Mouse (Mus musculus): ENCODE data around the gene Tmem221.
"Not testable (repeated sequence)": the region's sequence is repeated elsewhere in the genome, so short reads cannot be mapped to it uniquely, and the experiment has no call there.

Gene Tmem221

GRCm38 (mm10) chr8:71526272-71526671 is 32.4 kb downstream of the Tmem221 start:
- in situ Hi-C loops (cut with MboI; ENCODE audit: low pct_unique_long_range_greater_than_20kb in 1 of 2, low sequenced_read_pairs in 2 of 2, unreplicated experiment in 1 of 2), result no loop called here

DNA sequence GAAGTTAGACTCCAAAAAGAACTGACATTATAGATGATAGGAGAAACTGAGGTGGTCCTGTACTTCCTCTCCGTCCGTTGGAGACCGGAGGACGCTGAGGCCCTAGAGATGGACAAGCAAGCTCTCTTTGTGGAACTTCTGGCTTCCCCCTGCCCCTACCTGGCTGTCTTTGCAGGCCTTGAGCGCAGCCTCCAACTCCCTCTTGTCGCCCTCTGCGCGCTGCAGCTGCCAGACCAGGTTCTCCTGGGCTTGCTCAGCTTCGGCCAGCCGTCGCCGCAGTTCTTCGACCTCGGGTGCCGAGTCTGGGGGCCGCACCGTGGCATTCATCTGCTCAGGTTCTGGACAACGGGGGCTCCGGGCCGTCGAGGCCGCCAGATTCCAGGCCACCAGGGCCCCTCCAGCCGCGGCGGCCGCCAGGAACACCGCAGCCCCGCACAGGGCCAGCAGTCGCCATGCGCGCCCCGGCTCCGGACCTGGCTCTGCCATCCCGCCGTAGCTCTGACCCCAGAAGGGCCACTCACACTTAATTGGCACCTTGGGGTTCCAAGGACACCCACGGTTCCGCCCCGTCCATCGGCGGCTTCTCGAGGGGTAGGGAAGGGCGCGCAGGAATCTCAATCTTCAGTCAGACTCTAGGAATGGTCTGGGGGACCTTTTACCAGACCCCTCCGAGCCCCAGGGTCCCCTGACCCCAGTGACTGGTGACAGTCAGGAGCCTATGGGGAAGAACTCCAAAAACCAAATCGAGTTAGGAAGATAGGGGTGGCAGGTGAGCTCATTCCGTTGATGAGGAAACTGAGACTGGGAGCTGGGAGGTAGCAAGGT is 33.2 kb downstream of the Tmem221 start, which contains the start of gene Ccdc194:
TSS of gene Ccdc194 (minus strand) at position 486 of the 825 bp plus-strand sequence.
- in situ Hi-C loops (cut with MboI; ENCODE audit: low pct_unique_long_range_greater_than_20kb in 1 of 2, low sequenced_read_pairs in 2 of 2, unreplicated experiment in 1 of 2), result no loop called here

DNA sequence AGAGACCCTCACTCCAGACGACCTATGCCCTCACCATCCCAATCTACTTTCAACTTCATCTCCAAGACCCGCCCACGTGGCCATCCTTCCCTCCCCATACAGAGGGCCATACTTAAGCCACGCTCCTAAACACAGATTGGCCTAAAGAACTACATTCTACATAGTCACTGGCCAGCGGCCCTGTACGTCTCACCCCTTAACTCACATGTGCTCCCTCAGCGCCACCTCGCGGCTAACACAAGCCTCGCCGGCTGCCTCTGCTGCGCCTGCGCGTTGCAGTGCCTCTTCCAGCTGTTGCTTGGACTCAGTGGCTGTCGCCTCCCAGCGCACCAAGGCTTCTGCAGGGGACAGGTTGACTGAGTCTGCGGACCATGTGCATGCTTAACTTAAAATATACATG is 37.0 kb downstream of the Tmem221 start:
- in situ Hi-C loops (cut with MboI; ENCODE audit: low pct_unique_long_range_greater_than_20kb in 1 of 2, low sequenced_read_pairs in 2 of 2, unreplicated experiment in 1 of 2), result loop anchor here in 1 of 2 experiments (5.0 kb wide), 1 partner anchor 79 kb away; no protein-coding TSS in a partner anchor

DNA sequence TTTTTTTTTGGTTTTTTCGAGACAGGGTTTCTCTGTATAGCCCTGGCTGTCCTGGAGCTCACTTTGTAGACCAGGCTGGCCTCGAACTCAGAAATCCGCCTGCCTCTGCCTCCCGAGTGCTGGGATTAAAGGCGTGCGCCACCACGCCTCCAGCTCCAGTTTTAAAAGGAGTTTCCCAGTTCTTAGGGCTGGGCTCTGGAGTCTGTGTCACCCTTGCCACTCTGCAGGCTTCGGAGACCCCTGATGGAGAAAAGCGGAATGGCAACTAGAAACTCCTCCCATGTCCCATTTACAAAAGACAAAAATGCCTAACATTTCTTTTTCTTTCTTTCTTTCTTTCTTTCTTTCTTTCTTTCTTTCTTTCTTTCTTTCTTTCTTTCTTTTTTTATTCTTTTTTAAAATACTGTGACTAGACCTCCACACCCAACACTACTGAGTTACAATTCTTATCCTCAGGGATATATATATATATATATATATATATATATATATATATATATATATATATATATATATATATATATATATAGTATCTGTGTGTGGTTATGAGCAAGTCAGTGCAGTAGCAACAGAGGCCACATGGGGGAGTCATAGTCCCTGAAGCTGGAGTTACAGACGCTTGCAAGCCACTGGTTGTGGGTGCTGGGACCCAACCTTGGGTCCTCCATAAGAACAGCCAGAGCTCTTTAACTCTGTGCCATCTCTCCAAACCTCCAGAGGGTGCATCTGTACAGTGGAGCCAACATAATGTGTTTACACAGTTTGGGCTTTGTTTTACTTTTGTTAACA is 39.4 kb downstream of the Tmem221 start:
- in situ Hi-C loops (cut with MboI; ENCODE audit: low pct_unique_long_range_greater_than_20kb in 1 of 2, low sequenced_read_pairs in 2 of 2, unreplicated experiment in 1 of 2), result not testable (repeated sequence)

- in situ Hi-C loops (cut with MboI; ENCODE audit: low pct_unique_long_range_greater_than_20kb in 1 of 2, low sequenced_read_pairs in 2 of 2, unreplicated experiment in 1 of 2), result no loop called here
Measured at GRCm38 (mm10) chr8:71516786-71517185, 41.9 kb downstream of the Tmem221 start.

DNA sequence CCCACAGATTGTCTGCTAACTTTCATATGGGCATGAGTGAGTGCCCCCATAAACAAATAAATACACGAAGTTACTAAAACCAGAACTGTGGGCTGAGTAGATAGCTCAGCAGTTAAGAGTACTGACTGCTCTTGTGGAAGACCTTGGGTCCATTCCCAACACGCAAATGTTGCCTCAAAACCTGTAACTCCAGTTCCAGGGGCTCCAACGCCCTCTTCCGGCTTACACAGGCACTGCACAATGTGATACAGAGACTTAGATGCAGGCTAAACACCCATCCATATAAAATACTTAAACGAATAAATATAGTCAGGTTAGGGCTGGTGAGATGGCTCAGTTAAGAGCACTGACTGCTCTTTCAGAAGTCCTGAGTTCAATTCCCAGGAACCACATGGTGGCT is 43.6 kb downstream of the Tmem221 start:
- in situ Hi-C loops (cut with MboI; ENCODE audit: low pct_unique_long_range_greater_than_20kb in 1 of 2, low sequenced_read_pairs in 2 of 2, unreplicated experiment in 1 of 2), result no loop called here

DNA sequence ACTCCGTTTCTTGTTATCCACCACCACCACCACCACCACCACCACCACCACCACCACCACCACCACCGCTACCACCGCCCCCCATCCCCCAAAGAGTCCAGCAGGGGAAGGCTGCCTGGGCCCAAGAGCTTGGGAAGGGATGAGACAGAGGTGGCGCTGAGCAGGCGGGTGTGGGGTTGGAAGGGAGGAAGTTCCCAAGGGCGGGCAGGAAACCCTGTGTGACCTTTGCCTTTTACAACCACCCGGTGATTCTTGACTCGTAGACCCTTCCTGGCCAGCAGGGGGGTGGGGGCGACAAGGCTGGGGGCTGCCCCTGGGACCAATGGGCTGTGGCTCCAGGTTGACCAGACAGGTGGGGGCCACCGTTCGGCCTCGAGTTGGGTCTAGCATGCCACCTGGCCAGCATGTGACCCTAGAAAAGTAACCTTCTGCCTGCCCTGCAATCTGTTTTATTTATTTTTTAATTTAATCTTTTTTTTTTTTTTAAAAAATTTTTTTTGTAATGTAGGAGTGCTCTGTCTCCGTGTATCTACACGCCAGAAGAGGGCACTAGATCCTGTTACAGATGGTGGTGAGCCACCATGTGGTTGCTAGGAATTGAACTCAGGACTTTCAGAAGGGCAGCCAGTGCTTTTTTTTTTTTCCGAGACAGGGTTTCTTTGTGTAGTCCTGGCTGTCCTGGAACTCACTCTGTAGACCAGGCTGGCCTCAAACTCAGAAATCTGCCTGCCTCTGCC is 45.5 kb downstream of the Tmem221 start:
- in situ Hi-C loops (cut with MboI; ENCODE audit: low pct_unique_long_range_greater_than_20kb in 1 of 2, low sequenced_read_pairs in 2 of 2, unreplicated experiment in 1 of 2), result no loop called here

DNA sequence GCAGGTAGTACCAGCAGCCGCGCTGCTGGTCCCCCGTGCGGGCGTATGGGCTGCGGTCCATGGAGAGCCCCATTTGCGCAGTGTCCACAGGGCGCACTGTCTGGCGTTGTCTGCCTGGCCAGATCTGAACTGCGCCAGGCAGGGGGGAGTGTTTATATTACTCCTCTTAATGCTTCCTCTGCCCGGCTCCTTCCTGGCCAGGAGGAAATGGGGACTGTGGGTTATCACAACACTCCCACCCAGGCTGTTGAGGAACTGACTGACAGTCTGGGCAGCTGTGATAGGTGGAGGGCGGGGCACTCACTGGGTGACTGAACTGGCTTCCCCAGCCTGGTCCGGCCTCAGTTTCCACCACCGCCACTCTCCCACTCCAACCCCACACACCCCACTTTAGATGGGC is 47.0 kb downstream of the Tmem221 start, which contains the start of gene Plvap:
TSS of gene Plvap (minus strand) at position 109 of the 400 bp plus-strand sequence.
- in situ Hi-C loops (cut with MboI; ENCODE audit: low pct_unique_long_range_greater_than_20kb in 1 of 2, low sequenced_read_pairs in 2 of 2, unreplicated experiment in 1 of 2), result no loop called here

GRCm38 (mm10) chr8:71509316-71509715 is 49.4 kb downstream of the Tmem221 start:
- in situ Hi-C loops (cut with MboI; ENCODE audit: low pct_unique_long_range_greater_than_20kb in 1 of 2, low sequenced_read_pairs in 2 of 2, unreplicated experiment in 1 of 2), result no loop called here

DNA sequence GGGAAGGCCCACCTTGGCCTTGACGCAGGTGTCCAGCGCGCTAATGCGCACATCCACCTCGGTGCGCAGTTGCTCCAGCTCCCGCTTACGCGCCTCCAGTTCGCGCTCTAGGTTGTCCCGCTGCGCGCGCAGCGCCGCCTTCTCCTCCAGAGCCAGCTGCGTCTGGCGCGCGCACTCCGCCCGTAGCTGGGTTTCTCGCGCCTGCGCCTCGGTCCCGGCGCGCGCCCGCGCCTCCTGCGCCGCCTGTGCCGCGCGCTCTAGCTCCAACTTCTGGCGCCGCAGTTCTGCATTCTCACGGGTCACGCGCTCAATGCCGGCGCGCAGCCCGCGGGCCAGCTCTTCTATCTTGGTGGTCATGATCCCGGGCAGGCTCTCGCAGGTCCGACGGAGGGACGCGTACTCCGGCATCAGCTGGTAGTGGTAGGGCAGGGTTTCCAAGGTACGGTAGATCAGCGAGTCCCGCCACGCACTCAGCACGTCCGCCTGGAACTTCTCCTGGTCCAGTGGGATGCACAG is 51.0 kb downstream of the Tmem221 start:
- in situ Hi-C loops (cut with MboI; ENCODE audit: low pct_unique_long_range_greater_than_20kb in 1 of 2, low sequenced_read_pairs in 2 of 2, unreplicated experiment in 1 of 2), result no loop called here

DNA sequence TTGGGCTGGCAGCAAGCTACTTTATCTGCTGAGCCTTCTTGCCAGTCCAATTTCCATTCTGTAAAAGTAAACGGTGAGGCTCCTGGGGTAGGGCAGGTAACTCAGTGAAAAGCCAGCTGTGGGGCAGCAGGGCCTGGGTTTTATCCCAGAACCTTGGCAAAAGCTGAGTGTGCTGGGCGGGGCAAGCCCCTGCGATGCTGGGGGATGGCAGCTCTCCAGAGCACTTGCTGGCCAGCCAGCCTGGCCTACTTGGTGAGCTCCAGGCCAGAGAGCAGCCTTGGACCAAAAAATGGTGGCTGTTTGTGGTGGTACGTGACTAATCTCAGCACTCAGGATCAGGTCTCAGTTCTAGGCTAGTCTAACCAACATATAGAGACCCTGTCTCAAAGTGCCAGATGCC is 52.7 kb downstream of the Tmem221 start:
- in situ Hi-C loops (cut with MboI; ENCODE audit: low pct_unique_long_range_greater_than_20kb in 1 of 2, low sequenced_read_pairs in 2 of 2, unreplicated experiment in 1 of 2), result no loop called here

GRCm38 (mm10) chr8:71505326-71505725 is 53.3 kb downstream of the Tmem221 start:
- in situ Hi-C loops (cut with MboI; ENCODE audit: low pct_unique_long_range_greater_than_20kb in 1 of 2, low sequenced_read_pairs in 2 of 2, unreplicated experiment in 1 of 2), result no loop called here

DNA sequence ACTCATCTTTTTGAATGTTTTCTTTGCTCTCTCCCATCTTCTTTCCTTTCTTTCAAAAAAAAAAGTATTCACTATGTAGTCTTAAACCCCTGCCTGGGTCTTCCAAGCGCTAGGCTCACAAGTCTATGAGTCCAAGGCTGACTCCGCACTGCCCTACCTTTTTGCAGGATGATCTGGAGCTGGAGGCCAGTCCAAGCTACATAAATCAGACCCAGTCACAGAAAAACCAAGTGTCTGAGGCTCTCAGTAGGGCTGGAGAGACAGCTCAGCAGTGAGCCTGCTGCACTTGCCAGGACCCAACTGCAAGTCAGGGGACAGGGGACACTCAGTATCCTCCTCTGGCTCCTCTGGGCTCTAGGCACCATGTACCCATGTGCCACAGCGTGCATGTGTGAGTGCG is 54.3 kb downstream of the Tmem221 start:
- in situ Hi-C loops (cut with MboI; ENCODE audit: low pct_unique_long_range_greater_than_20kb in 1 of 2, low sequenced_read_pairs in 2 of 2, unreplicated experiment in 1 of 2), result no loop called here
